Mouse (Mus musculus) kidney, postnatal 0 days (tissue): Measurements from ENCODE around the gene Gm10153. TPM values are rescaled to one million over a fixed set of nuclear protein-coding genes. Genes with fewer than 3 reads are reported as not detected.
"Not testable (repeated sequence)": the region's sequence is repeated elsewhere in the genome, so short reads cannot be mapped to it uniquely, and the experiment has no call there.

ENCODE experiments used
- ATAC-seq: fragments of 200-750 bp; cut with Nextera tagmentation; replicated peaks from 2 replicates; pipeline ENCODE4 v1.8.0; 2017; ENCODE audit warnings: low read depth, moderate number of reproducible peaks, moderate TSS enrichment, moderate library complexity; ENCODE audit not compliant: low FRiP score
- DNase-seq: peaks from one replicate; pipeline ENCODE4 v3.0.0-alpha.2; 2016; ENCODE audit warnings: low spot score
- H3K27ac ChIP-seq: fragments of 300-500 bp; sonication (generic); 2 replicates; pipeline ENCODE4 v1.5.1; 2014; ENCODE audit warnings: mild to moderate bottlenecking
- H3K27me3 ChIP-seq: fragments of 300-500 bp; sonication (generic); 2 replicates; pipeline ENCODE4 v1.6.1; 2014; ENCODE audit warnings: low read length, mixed read lengths; ENCODE audit not compliant: insufficient read depth
- H3K36me3 ChIP-seq: fragments of 300-500 bp; sonication (generic); 2 replicates; pipeline ENCODE4 v1.6.1; 2014; ENCODE audit warnings: low read length, mixed read lengths; ENCODE audit not compliant: insufficient read depth
- H3K4me1 ChIP-seq: fragments of 300-500 bp; sonication (generic); replicated peaks from 2 replicates; pipeline ENCODE4 v1.6.1; 2014; ENCODE audit warnings: antibody characterized with exemption, low read length, mixed read lengths; ENCODE audit not compliant: insufficient read depth
- H3K4me2 ChIP-seq: fragments of 300-500 bp; sonication (generic); 2 replicates; pipeline ENCODE4 v1.6.1; 2014; ENCODE audit warnings: mild to moderate bottlenecking, low read length, moderate library complexity, mixed read lengths
- H3K4me3 ChIP-seq: fragments of 300-500 bp; sonication (generic); replicated peaks from 2 replicates; pipeline ENCODE4 v1.5.1; 2014; ENCODE audit warnings: low read depth, low read length
- H3K9ac ChIP-seq: fragments of 300-500 bp; sonication (generic); 2 replicates; pipeline ENCODE4 v1.6.1; 2014; ENCODE audit warnings: low read depth, low read length
- H3K9me3 ChIP-seq: fragments of 300-500 bp; sonication (generic); replicated peaks from 2 replicates; pipeline ENCODE4 v1.6.1; 2016; ENCODE audit warnings: low read length, inconsistent platforms, mixed read lengths
- CTCF ChIP-seq: IDR thresholded peaks from 2 replicates; pipeline ENCODE4 v1.5.1; 2016; ENCODE audit warnings: antibody characterized with exemption, low read depth, mild to moderate bottlenecking, moderate library complexity
- WGBS: fragments of 180-500 bp; shearing (Covaris S2); extraction: QIAGEN DNeasy Blood & Tissue Kit; methylation state at CpG from one replicate; pipeline ENCODE4 v1.1.7; 2014; 5-methylcytosine and 5-hydroxymethylcytosine counted together
- polyA plus RNA-seq: library from polyadenylated mRNA; unstranded; fragments of >200 nt; fragmentation: Nextera tagmentation; extraction: Ambion mirVana; gene quantifications from 2 replicates; pipeline ENCODE4 v1.2.1, GENCODE M21; 2015

Gene Gm10153
- polyA plus RNA-seq, 1 experiment from 2014 or later = not detected

- Histone ChIP-seq H3K4me3 (no peak overlapping the region), H3K36me3 (no peaks in the 10 kb centered on the region), H3K27me3 (no peaks in the 10 kb centered on the region), H3K9me3 (no peaks in the 10 kb centered on the region), H3K9ac (no peak overlapping the region), H3K27ac (no peak overlapping the region), H3K4me2 (no peak overlapping the region), H3K4me1 (no peaks in the 10 kb centered on the region)
- ATAC-seq (no peak), DNase-seq (peak; percentile 51)
- WGBS = 48% methylated on average over 3 of the region's 3 CpGs
- TF ChIP-seq CTCF = peak; percentile 75
These were observed 20.4 kb downstream of the Gm10153 start for GRCm38 (mm10) chr7:142169836-142170235.

GRCm38 (mm10) chr7:142165639-142166038, 24.6 kb downstream of the Gm10153 start, which contains the start of gene Gm4553:
Gene Gm4553 (minus strand): TSS chr7:142165739.
- not testable (repeated sequence) for H3K9ac ChIP-seq, H3K9me3 ChIP-seq, H3K4me1 ChIP-seq, H3K4me3 ChIP-seq, ATAC-seq, H3K27ac ChIP-seq, DNase-seq, H3K36me3 ChIP-seq, H3K27me3 ChIP-seq, H3K4me2 ChIP-seq

- no peak for TF ChIP-seq CTCF
- Histone ChIP-seq H3K27ac (no peak overlapping the region), H3K9me3 (no peaks in the 10 kb centered on the region), H3K27me3 (no peaks in the 10 kb centered on the region), H3K4me1 (no peaks in the 10 kb centered on the region), H3K36me3 (no peaks in the 10 kb centered on the region), H3K4me3 (no peak overlapping the region), H3K9ac (no peak overlapping the region), H3K4me2 (no peak overlapping the region)
- DNase-seq = no peak
- no peak for ATAC-seq
- WGBS = 93% methylated on average over 3 of the region's 3 CpGs
These were observed 30.8 kb downstream of the Gm10153 start for GRCm38 (mm10) chr7:142159366-142159765.

- H3K9ac ChIP-seq, H3K9me3 ChIP-seq, H3K4me1 ChIP-seq, H3K27me3 ChIP-seq, H3K4me2 ChIP-seq, H3K27ac ChIP-seq, H3K4me3 ChIP-seq, H3K36me3 ChIP-seq, ATAC-seq, DNase-seq: not testable (repeated sequence)
- WGBS = 30% methylated on average over 2 of the region's 2 CpGs
These were observed 33.2 kb downstream of the Gm10153 start, which contains the start of gene Gm29735 for GRCm38 (mm10) chr7:142157013-142157412. Gene Gm29735 (minus strand): TSS chr7:142157113.

- no peaks in the 10 kb centered on the region for H3K4me1 ChIP-seq
- no peak for DNase-seq
- no peaks in the 10 kb centered on the region for H3K27me3 ChIP-seq
- 69% methylated on average over 1 of the region's 1 CpGs for WGBS
- no peak overlapping the region for H3K9ac ChIP-seq
- H3K4me2 ChIP-seq = no peak overlapping the region
- H3K4me3 ChIP-seq = no peak overlapping the region
- no peaks in the 10 kb centered on the region for H3K9me3 ChIP-seq
- no peaks in the 10 kb centered on the region for H3K36me3 ChIP-seq
- ATAC-seq = no peak
- no peak overlapping the region for H3K27ac ChIP-seq
- TF ChIP-seq CTCF = no peak
These were observed 34.9 kb downstream of the Gm10153 start for GRCm38 (mm10) chr7:142155308-142155707.

- no peaks in the 10 kb centered on the region for H3K36me3 ChIP-seq
- no peaks in the 10 kb centered on the region for H3K9me3 ChIP-seq
- H3K27me3 ChIP-seq = no peaks in the 10 kb centered on the region
- H3K9ac ChIP-seq = no peak overlapping the region
- H3K4me3 ChIP-seq = no peak overlapping the region
- H3K27ac ChIP-seq = no peak overlapping the region
- no peak for DNase-seq
- no peaks in the 10 kb centered on the region for H3K4me1 ChIP-seq
- TF ChIP-seq CTCF = no peak
- H3K4me2 ChIP-seq = no peak overlapping the region
- no peak for ATAC-seq
- 79% methylated on average over 4 of the region's 4 CpGs for WGBS
These were observed 38.0 kb downstream of the Gm10153 start for GRCm38 (mm10) chr7:142152191-142152590.

- Histone ChIP-seq H3K4me3 (no peak overlapping the region), H3K4me2 (no peak overlapping the region)
These were observed 41.6 kb downstream of the Gm10153 start for GRCm38 (mm10) chr7:142148633-142149032.

More at GRCm38 (mm10) chr7:142148633-142149032, 41.6 kb downstream of the Gm10153 start:
- Histone ChIP-seq H3K27ac (no peak overlapping the region), H3K27me3 (no peaks in the 10 kb centered on the region), H3K9ac (no peak overlapping the region), H3K9me3 (no peaks in the 10 kb centered on the region), H3K4me1 (no peaks in the 10 kb centered on the region), H3K36me3 (no peaks in the 10 kb centered on the region)
- ATAC-seq (no peak), DNase-seq (no peak)
- TF ChIP-seq CTCF = no peak
